Mouse (Mus musculus): ENCODE results near the gene Gm5741.

DNA sequence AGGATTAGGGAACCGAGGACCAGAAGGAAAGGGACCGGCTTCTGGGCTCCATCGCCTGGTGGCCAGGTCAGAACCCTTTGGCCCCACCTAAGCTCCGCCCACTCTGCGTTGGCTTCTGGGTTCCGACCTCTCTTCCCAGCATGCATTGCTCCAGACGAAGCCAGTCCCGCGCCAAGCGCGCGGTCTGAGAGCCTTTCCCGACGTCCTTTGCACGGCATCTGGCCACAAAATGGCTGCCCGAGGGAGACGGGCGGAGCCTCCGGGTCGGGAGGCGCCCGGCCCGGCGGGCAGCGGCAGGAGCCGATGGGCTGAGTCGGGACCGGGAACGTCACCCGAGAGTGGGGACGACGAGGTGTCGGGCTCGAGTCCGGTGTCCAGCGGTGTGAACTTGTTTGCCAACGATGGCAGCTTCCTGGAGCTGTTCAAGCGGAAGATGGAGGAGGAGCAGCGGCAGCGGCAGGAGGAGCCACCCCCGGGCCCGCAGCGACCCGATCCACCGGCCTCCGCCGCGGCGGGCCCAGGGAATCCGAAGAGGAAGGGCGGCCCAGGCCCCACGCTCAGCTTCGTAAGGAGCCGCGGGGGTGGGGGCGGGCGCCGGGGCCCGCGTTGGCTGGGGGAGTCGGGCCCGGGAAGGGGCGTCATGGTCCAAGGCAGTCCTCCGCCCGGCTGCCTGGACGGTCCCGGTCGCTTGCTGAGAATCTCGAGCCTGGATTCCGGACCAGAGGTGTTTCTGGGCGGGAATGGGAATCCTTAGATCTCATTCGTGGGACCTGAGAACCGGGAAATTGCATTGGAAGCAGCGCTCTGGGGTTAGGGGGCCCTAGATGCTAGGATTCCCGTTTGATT, 40.9 kb downstream of the Gm5741 start, which contains the start of gene Trir:
- TF ChIP-seq MAX (IDR thresholded peaks at IDR 0.05) (peak; percentile 91), CEBPB (IDR thresholded peaks at IDR 0.05; ENCODE audit: low read depth) (no peak)

Measured in C2C12 (cell line).